Comparison of ENCODE assay signal across 8 mouse cellular contexts in genomic region chr11:51585608-51586252, GRCm38 (mm10). TPM values are rescaled to one million over a fixed set of nuclear protein-coding genes. Genes with fewer than 3 reads are reported as not detected.
DNase-seq lines count a peak whose midpoint lies in the region; ATAC-seq and TF ChIP-seq lines count a peak whose summit lies in the region.

No protein-coding gene starts in this region.

- H3K9me3 ChIP-seq in intestine, embryonic 14.5 days (ENCODE audit: control insufficient read depth, low read length), result no peaks in the 10 kb centered on the region
- H3K9me3 ChIP-seq in midbrain, embryonic 12.5 days, result no peaks in the 10 kb centered on the region

- H3K4me3 ChIP-seq in gastrocnemius, adult 2 months, result peak overlapping the region; percentile 83
- H3K4me3 ChIP-seq in bone marrow macrophage, adult 2 months (ENCODE audit: insufficient read depth, low read length), result peak overlapping the region; percentile 71
- H3K4me3 ChIP-seq in intestine, embryonic 14.5 days (ENCODE audit: low read depth, low read length), result peak overlapping the region; percentile 76
- peak overlapping the region; percentile 52 for H3K4me3 ChIP-seq in midbrain, embryonic 12.5 days

- no peaks in the 10 kb centered on the region for H3K27me3 ChIP-seq in intestine, embryonic 14.5 days (replicated peaks; ENCODE audit: control insufficient read depth, insufficient read depth, low read length)
- H3K27me3 ChIP-seq in midbrain, embryonic 12.5 days, result no peaks in the 10 kb centered on the region

- H3K36me3 ChIP-seq in intestine, embryonic 14.5 days (ENCODE audit: control insufficient read depth, insufficient read depth, low read length), result peaks cover 43% of the 10 kb centered on the region
- peaks cover 45% of the 10 kb centered on the region for H3K36me3 ChIP-seq in midbrain, embryonic 12.5 days

- 52% methylated on average over 8 of the region's 8 CpGs for WGBS in intestine, embryonic 14.5 days
- WGBS in midbrain, embryonic 12.5 days, result 72% methylated on average over 8 of the region's 8 CpGs

- peaks cover 26% of the 10 kb centered on the region for H3K4me1 ChIP-seq in bone marrow macrophage, adult 2 months (ENCODE audit: control insufficient read depth, insufficient read depth, low read length)
- peaks cover 20% of the 10 kb centered on the region for H3K4me1 ChIP-seq in intestine, embryonic 14.5 days (replicated peaks; ENCODE audit: control insufficient read depth, insufficient read depth, low read length)
- peaks cover 22% of the 10 kb centered on the region for H3K4me1 ChIP-seq in midbrain, embryonic 12.5 days

- intact Hi-C loops in gastrocnemius, adult 2 months (cut with DNase I), result no loop called here
- intact Hi-C loops in left cerebral cortex, postnatal 4 days (cut with DNase I), result no loop called here

- TF ChIP-seq CTCF in gastrocnemius, adult 2 months (IDR thresholded peaks at IDR 0.05), result no peak
- TF ChIP-seq CTCF in bone marrow macrophage, adult 2 months (IDR thresholded peaks at IDR 0.05; ENCODE audit: low read depth, low read length), result no peak

- H3K27ac ChIP-seq in gastrocnemius, adult 2 months, result peak overlapping the region; percentile 97
- H3K27ac ChIP-seq in bone marrow macrophage, adult 2 months (ENCODE audit: insufficient read depth, low read depth, low read length), result no peak overlapping the region
- H3K27ac ChIP-seq in intestine, embryonic 14.5 days (ENCODE audit: low read depth), result peak overlapping the region; percentile 92
- peak overlapping the region; percentile 91; the same call in 1 of the 2 replicates for H3K27ac ChIP-seq in midbrain, embryonic 12.5 days (replicated peaks)

- ATAC-seq in intestine, embryonic 14.5 days (replicated peaks; ENCODE audit: low FRiP score, low TSS enrichment, low read depth), result no peak
- 0 out of 2 replicates have a peak, but pooled peaks have one; percentile 1 for ATAC-seq in midbrain, embryonic 12.5 days (ENCODE audit: low FRiP score, low read depth)

- H3K9ac ChIP-seq in intestine, embryonic 14.5 days (ENCODE audit: low read length), result peak overlapping the region; percentile 90
- peak overlapping the region; percentile 74; the same call in 1 of the 2 replicates for H3K9ac ChIP-seq in midbrain, embryonic 12.5 days (replicated peaks)

- TF ChIP-seq POLR2A in bone marrow macrophage, adult 2 months (IDR thresholded peaks at IDR 0.05; ENCODE audit: borderline replicate concordance, low read depth, low read length), result no peak

- no peak for DNase-seq in gastrocnemius, adult 2 months
- DNase-seq in gastrocnemius, postnatal 25 days, result no peak
- peak; percentile 57 for DNase-seq in intestine, embryonic 14.5 days (ENCODE audit: low spot score)
- no peak for DNase-seq in left cerebral cortex, postnatal 4 days
- no peak for DNase-seq in urinary bladder, postnatal 25 days (ENCODE audit: low spot score)
- no peak for DNase-seq in cerebellum, postnatal 25 days

- peak overlapping the region; percentile 83 for H3K4me2 ChIP-seq in intestine, embryonic 14.5 days (ENCODE audit: low read length)
- peak overlapping the region; percentile 85 for H3K4me2 ChIP-seq in midbrain, embryonic 12.5 days (replicated peaks)

RNA-seq across cellular contexts. Expression of gene Phykpl, which starts 1.2 kb away (rescaled TPM):
- 10 to 100 TPM; 15.5 to 15.8 TPM for total RNA-seq in gastrocnemius, adult 2 months (2021)
- total RNA-seq in gastrocnemius, postnatal 25 days (2021), result 10 to 100 TPM; 15.5 to 17.2 TPM
- 8.4 and 8.8 TPM in 2 replicates for polyA plus RNA-seq in bone marrow macrophage, adult 2 months (2012; ENCODE audit: insufficient read depth, insufficient read length, missing spikeins)
- 21.5 and 22.8 TPM in 2 replicates for polyA plus RNA-seq in intestine, embryonic 14.5 days (2014; fragmentation: Nextera tagmentation; extraction: Ambion mirVana)
- polyA plus RNA-seq in midbrain, embryonic 12.5 days (2016; fragmentation: Nextera tagmentation; extraction: Ambion mirVana), result 16.5 and 17.7 TPM in 2 replicates
- 1 to 10 TPM; 7.6 to 8.1 TPM for total RNA-seq in left cerebral cortex, postnatal 4 days (2021)

RNA-seq across cellular contexts. Expression of gene Hnrnpab, which starts 20.9 kb away (rescaled TPM):
- 100 to 1,000 TPM in 1 of 2 experiments, 10 to 100 TPM in 1; 95.0 to 112 TPM for total RNA-seq in gastrocnemius, adult 2 months (2021)
- 100 to 1,000 TPM; 102 to 105 TPM for total RNA-seq in gastrocnemius, postnatal 25 days (2021)
- polyA plus RNA-seq in bone marrow macrophage, adult 2 months (2012; ENCODE audit: insufficient read depth, insufficient read length, missing spikeins), result 144 and 159 TPM in 2 replicates
- 494 and 527 TPM in 2 replicates for polyA plus RNA-seq in intestine, embryonic 14.5 days (2014; fragmentation: Nextera tagmentation; extraction: Ambion mirVana)
- 771 and 878 TPM in 2 replicates for polyA plus RNA-seq in midbrain, embryonic 12.5 days (2016; fragmentation: Nextera tagmentation; extraction: Ambion mirVana)
- 100 to 1,000 TPM; 339 to 358 TPM for total RNA-seq in left cerebral cortex, postnatal 4 days (2021)

RNA-seq across cellular contexts. Expression of gene Nhp2, which starts 33.8 kb away (rescaled TPM):
- total RNA-seq in gastrocnemius, adult 2 months (2021), result 10 to 100 TPM; 24.9 to 25.7 TPM
- total RNA-seq in gastrocnemius, postnatal 25 days (2021), result 10 to 100 TPM; 19.3 to 23.6 TPM
- polyA plus RNA-seq in bone marrow macrophage, adult 2 months (2012; ENCODE audit: insufficient read depth, insufficient read length, missing spikeins), result 33.9 and 38.8 TPM in 2 replicates
- 221 and 226 TPM in 2 replicates for polyA plus RNA-seq in intestine, embryonic 14.5 days (2014; fragmentation: Nextera tagmentation; extraction: Ambion mirVana)
- polyA plus RNA-seq in midbrain, embryonic 12.5 days (2016; fragmentation: Nextera tagmentation; extraction: Ambion mirVana), result 118 and 128 TPM in 2 replicates
- total RNA-seq in left cerebral cortex, postnatal 4 days (2021), result 10 to 100 TPM; 60.2 to 60.4 TPM

RNA-seq across cellular contexts. Expression of gene Rmnd5b, which starts 50.0 kb away (rescaled TPM):
- total RNA-seq in gastrocnemius, adult 2 months (2021), result 10 to 100 TPM; 11.4 to 11.6 TPM
- total RNA-seq in gastrocnemius, postnatal 25 days (2021), result 10 to 100 TPM in 1 of 2 experiments, 1 to 10 TPM in 1; 9.3 to 12.3 TPM
- 42.4 and 43.7 TPM in 2 replicates for polyA plus RNA-seq in bone marrow macrophage, adult 2 months (2012; ENCODE audit: insufficient read depth, insufficient read length, missing spikeins)
- polyA plus RNA-seq in intestine, embryonic 14.5 days (2014; fragmentation: Nextera tagmentation; extraction: Ambion mirVana), result 42.7 and 44.0 TPM in 2 replicates
- 44.3 and 46.8 TPM in 2 replicates for polyA plus RNA-seq in midbrain, embryonic 12.5 days (2016; fragmentation: Nextera tagmentation; extraction: Ambion mirVana)
- total RNA-seq in left cerebral cortex, postnatal 4 days (2021), result 10 to 100 TPM; 41.4 to 47.5 TPM
